Mouse (Mus musculus): ENCODE measurements at regions not wholly inside any gene's neighbourhood (a gene's known extent, or its start where the extent isn't known, plus 50 kb on each side); places are given as distances from the start of the nearest gene placed in this dataset.

DNA sequence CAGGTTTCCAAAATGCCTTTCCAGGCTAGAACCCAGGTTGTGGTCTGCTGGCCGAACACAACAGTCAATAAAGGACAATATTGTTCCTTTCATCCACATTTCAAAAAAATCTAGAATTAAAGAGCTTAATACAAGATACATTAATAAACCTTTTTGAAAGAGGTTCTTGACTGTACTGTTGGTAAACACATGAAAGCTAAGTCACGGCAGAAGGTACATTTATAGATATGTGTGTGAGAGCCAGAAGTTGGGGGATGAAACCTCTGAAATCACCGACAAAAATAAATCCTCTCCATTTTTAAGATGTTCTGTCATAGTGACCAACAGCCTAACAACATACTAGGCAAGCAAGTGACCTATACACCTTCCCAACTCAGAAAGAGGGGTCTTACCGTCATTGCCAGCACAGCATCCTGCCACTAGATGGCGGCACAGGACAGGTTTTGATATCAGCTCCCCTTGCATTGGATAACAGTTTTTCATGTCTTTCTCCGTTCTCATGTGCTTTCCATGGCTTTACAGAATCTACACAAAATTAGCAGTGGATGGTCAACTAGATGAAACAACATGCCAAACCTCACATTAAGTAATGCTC, 131.1 kb upstream of the Rapgef5 start:
- Histone ChIP-seq H3K4me3 (replicated peaks) (no peak overlapping the region), H3K27me3 (peaks cover 22% of the 10 kb centered on the region), H3K4me1 (no peaks in the 10 kb centered on the region), H3K9me3 (no peaks in the 10 kb centered on the region), H3K4me2 (no peak overlapping the region), H3K27ac (no peak overlapping the region), H3K9ac (no peak overlapping the region), H3K36me3 (replicated peaks) (no peaks in the 10 kb centered on the region)
- ATAC-seq (ENCODE audit: low FRiP score) = peak; percentile 76
- 13% methylated on average over 6 of the region's 6 CpGs for WGBS

DNA sequence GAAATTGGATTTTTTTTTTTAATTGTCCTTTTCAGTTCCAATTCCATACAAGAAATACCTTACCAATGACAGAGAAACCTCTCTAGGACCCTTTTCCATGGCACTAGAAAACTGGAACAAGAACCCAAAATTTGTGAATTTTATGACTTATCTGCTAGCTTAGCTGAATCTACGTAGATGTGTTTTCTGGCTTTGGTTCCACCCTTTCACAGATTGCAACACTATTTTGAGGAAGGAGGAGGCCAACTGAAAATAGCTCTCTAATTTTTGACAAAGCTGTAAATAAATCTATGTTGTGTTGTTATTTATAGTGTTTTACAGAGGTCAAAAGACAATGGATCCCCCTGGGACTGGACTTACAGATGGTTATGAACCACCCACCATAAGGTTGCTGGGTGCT, 130.6 kb upstream of the Rapgef5 start:
- Histone ChIP-seq H3K27ac (no peak overlapping the region), H3K4me2 (no peak overlapping the region), H3K4me3 (replicated peaks) (no peak overlapping the region), H3K9ac (no peak overlapping the region), H3K36me3 (replicated peaks) (no peaks in the 10 kb centered on the region), H3K9me3 (no peaks in the 10 kb centered on the region), H3K4me1 (no peaks in the 10 kb centered on the region), H3K27me3 (peaks cover 22% of the 10 kb centered on the region)
- no peak for ATAC-seq (ENCODE audit: low FRiP score)
- WGBS = 88% methylated on average over 1 of the region's 1 CpGs

GRCm38 (mm10) chr12:117386957-117387356, 129.3 kb upstream of the Rapgef5 start:
- H3K4me3 ChIP-seq (replicated peaks) = no peak overlapping the region
- no peaks in the 10 kb centered on the region for H3K9me3 ChIP-seq
- H3K9ac ChIP-seq = no peak overlapping the region
- no peaks in the 10 kb centered on the region for H3K36me3 ChIP-seq (replicated peaks)
- H3K27me3 ChIP-seq = peaks cover 16% of the 10 kb centered on the region
- no peaks in the 10 kb centered on the region for H3K4me1 ChIP-seq
- WGBS = 87% methylated on average over 9 of the region's 9 CpGs
- ATAC-seq (ENCODE audit: low FRiP score) = no peak
- no peak overlapping the region for H3K4me2 ChIP-seq
- no peak overlapping the region for H3K27ac ChIP-seq

DNA sequence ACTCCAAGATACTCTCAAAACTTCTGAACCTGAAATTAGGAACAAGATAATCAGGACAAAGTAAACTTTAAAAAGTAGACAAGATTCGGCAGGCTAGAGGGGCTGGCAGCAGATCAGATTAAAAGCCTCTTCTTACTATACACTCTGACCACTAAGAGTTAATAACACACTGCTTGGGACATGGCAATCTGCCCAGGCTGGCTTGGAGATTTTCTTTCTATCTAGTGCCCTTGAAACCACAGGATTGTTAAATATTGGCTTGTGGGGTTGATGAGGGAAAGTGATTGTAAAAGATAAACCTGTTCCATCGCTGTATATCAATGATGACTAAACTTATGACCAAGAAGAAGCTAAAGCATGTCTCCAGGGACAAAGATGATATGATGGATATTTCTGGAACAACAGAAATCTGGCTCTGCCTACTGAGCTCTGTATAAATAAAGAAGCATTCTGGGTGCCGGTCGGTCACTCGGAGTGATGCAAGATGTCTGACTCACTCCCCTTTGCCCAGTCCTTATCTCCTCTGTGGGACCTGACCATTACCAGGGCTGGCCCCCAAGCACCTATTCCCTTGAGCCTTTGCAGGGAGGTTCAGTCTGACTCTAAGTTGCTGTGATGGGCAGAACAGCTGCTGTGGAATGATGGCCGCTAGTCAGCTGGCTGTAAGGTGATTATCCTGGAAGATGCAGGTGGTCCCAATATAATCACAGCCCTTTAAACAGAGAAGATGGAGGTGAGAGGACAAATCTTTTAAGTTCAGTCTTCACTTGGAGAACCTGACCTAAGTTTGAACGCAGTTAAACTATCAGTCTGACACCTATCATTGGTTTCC, 126.5 kb upstream of the Rapgef5 start:
- no peak overlapping the region for H3K27ac ChIP-seq
- H3K9ac ChIP-seq = no peak overlapping the region
- 89% methylated on average over 7 of the region's 7 CpGs for WGBS
- ATAC-seq (ENCODE audit: low FRiP score) = no peak
- no peaks in the 10 kb centered on the region for H3K36me3 ChIP-seq (replicated peaks)
- H3K4me3 ChIP-seq (replicated peaks) = no peak overlapping the region
- no peak overlapping the region for H3K4me2 ChIP-seq
- H3K9me3 ChIP-seq = no peaks in the 10 kb centered on the region
- no peaks in the 10 kb centered on the region for H3K4me1 ChIP-seq
- H3K27me3 ChIP-seq = peaks cover 16% of the 10 kb centered on the region

GRCm38 (mm10) chr12:117397512-117397911, 118.8 kb upstream of the Rapgef5 start:
- H3K4me1 ChIP-seq = no peaks in the 10 kb centered on the region
- H3K36me3 ChIP-seq (replicated peaks) = no peaks in the 10 kb centered on the region
- no peak overlapping the region for H3K4me3 ChIP-seq (replicated peaks)
- no peak overlapping the region for H3K9ac ChIP-seq
- WGBS = 99% methylated on average over 3 of the region's 3 CpGs
- no peak overlapping the region for H3K27ac ChIP-seq
- ATAC-seq (ENCODE audit: low FRiP score) = no peak
- no peak overlapping the region for H3K4me2 ChIP-seq
- no peaks in the 10 kb centered on the region for H3K27me3 ChIP-seq
- no peaks in the 10 kb centered on the region for H3K9me3 ChIP-seq

DNA sequence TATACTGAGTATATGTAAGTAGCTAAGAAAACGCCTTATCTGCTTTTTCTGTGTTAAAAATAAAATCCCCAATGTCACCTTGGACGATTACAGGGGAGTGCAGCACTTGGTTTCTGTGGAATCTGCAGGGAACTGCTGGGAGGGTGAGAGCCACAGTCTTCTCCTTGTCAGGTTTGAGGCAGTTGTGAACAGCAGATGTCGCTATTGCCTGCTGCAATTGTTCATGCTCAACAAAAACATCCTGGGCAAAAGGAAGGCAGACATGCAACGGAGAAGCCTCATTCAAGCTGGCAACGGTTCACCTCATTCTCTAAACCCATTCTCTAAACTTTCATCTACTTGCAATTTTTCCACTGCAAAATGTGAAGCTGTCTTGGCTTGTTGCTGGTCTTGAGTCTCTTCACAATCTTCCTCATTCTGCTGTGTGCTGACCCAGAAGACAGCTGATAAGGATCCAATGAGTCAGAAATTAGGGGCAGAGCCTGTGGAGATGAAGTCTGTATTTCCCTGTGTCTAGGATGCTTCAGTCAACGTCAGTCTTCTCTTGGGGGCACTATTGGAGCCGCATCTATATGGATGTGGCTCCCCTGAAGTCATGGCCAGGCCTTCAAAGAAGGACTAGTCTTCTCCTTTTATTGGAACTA, 112.6 kb upstream of the Rapgef5 start:
- no peaks in the 10 kb centered on the region for H3K4me1 ChIP-seq
- H3K36me3 ChIP-seq (replicated peaks) = no peaks in the 10 kb centered on the region
- H3K27ac ChIP-seq = no peak overlapping the region
- WGBS = 7% methylated on average over 7 of the region's 7 CpGs
- H3K27me3 ChIP-seq = no peaks in the 10 kb centered on the region
- no peak overlapping the region for H3K4me2 ChIP-seq
- H3K4me3 ChIP-seq (replicated peaks) = no peak overlapping the region
- peak; percentile 69; the same call in 1 of the 2 replicates for ATAC-seq (ENCODE audit: low FRiP score)
- H3K9me3 ChIP-seq = no peaks in the 10 kb centered on the region
- H3K9ac ChIP-seq = no peak overlapping the region

- no peaks in the 10 kb centered on the region for H3K36me3 ChIP-seq (replicated peaks)
- H3K4me3 ChIP-seq (replicated peaks) = no peak overlapping the region
- no peak for ATAC-seq (ENCODE audit: low FRiP score)
- H3K9ac ChIP-seq = no peak overlapping the region
- 59% methylated on average over 5 of the region's 5 CpGs for WGBS
- H3K9me3 ChIP-seq = no peaks in the 10 kb centered on the region
- no peaks in the 10 kb centered on the region for H3K27me3 ChIP-seq
- no peak overlapping the region for H3K27ac ChIP-seq
- H3K4me1 ChIP-seq = no peaks in the 10 kb centered on the region
- H3K4me2 ChIP-seq = no peak overlapping the region
These were observed 112.0 kb upstream of the Rapgef5 start for GRCm38 (mm10) chr12:117404157-117404752.

DNA sequence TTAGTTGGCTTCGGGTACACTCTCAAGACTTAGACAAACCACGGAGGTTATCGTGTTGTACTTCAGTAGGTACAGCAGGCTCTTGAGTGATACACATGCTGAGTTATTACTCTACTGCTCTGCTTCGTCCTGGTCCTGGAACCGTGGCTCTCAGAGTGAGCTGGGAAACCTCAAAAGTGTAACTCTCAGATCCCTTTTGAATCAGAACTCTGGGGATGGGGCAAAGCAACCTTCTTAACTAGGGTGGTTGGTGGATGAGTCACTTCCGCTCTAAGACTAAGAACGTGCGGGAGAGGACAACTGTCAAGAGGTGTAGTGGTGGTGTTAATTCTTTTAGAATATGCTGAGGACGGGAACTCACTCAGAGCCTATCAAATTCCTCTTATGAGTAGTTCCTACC, 109.4 kb upstream of the Rapgef5 start:
- Histone ChIP-seq H3K9ac (no peak overlapping the region), H3K9me3 (no peaks in the 10 kb centered on the region), H3K27me3 (no peaks in the 10 kb centered on the region), H3K36me3 (replicated peaks) (no peaks in the 10 kb centered on the region), H3K4me1 (peaks cover 6% of the 10 kb centered on the region; the same call in 1 of the 2 replicates), H3K27ac (no peak overlapping the region), H3K4me3 (replicated peaks) (no peak overlapping the region), H3K4me2 (no peak overlapping the region)
- ATAC-seq (ENCODE audit: low FRiP score) = no peak
- 91% methylated on average over 9 of the region's 9 CpGs for WGBS

- H3K4me3 ChIP-seq (replicated peaks) = no peak overlapping the region
- H3K4me1 ChIP-seq = peaks cover 11% of the 10 kb centered on the region
- no peaks in the 10 kb centered on the region for H3K27me3 ChIP-seq
- WGBS = 32% methylated on average over 1 of the region's 1 CpGs
- no peak overlapping the region for H3K9ac ChIP-seq
- H3K4me2 ChIP-seq = no peak overlapping the region
- no peaks in the 10 kb centered on the region for H3K9me3 ChIP-seq
- H3K36me3 ChIP-seq (replicated peaks) = no peaks in the 10 kb centered on the region
- no peak for ATAC-seq (ENCODE audit: low FRiP score)
- H3K27ac ChIP-seq = no peak overlapping the region
These were observed 105.7 kb upstream of the Rapgef5 start for GRCm38 (mm10) chr12:117410604-117411003.

GRCm38 (mm10) chr12:117412257-117412656, 104.0 kb upstream of the Rapgef5 start:
- Histone ChIP-seq H3K4me3 (replicated peaks) (no peak overlapping the region), H3K36me3 (replicated peaks) (no peaks in the 10 kb centered on the region), H3K27me3 (no peaks in the 10 kb centered on the region), H3K4me2 (no peak overlapping the region), H3K9ac (no peak overlapping the region), H3K4me1 (peaks cover 11% of the 10 kb centered on the region), H3K9me3 (no peaks in the 10 kb centered on the region), H3K27ac (no peak overlapping the region)
- no peak for ATAC-seq (ENCODE audit: low FRiP score)
- 74% methylated on average over 6 of the region's 6 CpGs for WGBS

- Histone ChIP-seq H3K4me2 (no peak overlapping the region), H3K4me1 (peaks cover 11% of the 10 kb centered on the region), H3K27me3 (no peaks in the 10 kb centered on the region), H3K27ac (no peak overlapping the region), H3K4me3 (replicated peaks) (no peak overlapping the region), H3K9ac (no peak overlapping the region), H3K36me3 (replicated peaks) (no peaks in the 10 kb centered on the region), H3K9me3 (no peaks in the 10 kb centered on the region)
- 76% methylated on average over 2 of the region's 2 CpGs for WGBS
- ATAC-seq (ENCODE audit: low FRiP score) = 0 out of 2 replicates have a peak, but pooled peaks have one; percentile 36
These were observed 103.3 kb upstream of the Rapgef5 start for GRCm38 (mm10) chr12:117412779-117413505.

GRCm38 (mm10) chr12:117414020-117414419, 102.3 kb upstream of the Rapgef5 start:
- Histone ChIP-seq H3K4me3 (replicated peaks) (no peak overlapping the region), H3K4me1 (peaks cover 11% of the 10 kb centered on the region), H3K9ac (no peak overlapping the region), H3K36me3 (replicated peaks) (no peaks in the 10 kb centered on the region), H3K9me3 (no peaks in the 10 kb centered on the region), H3K4me2 (no peak overlapping the region), H3K27me3 (no peaks in the 10 kb centered on the region), H3K27ac (no peak overlapping the region)
- 96% methylated on average over 2 of the region's 2 CpGs for WGBS
- ATAC-seq (ENCODE audit: low FRiP score) = no peak
